Mouse (Mus musculus) gastrocnemius, postnatal 4 days (tissue): ENCODE data around the gene Nhlh2. TPM values are rescaled to one million over a fixed set of nuclear protein-coding genes. Genes with fewer than 3 reads are reported as not detected.
A peak's percentile ranks its signal among the peaks of the same experiment; 100 is the strongest.

Experiments
- DNase-seq, 2 experiments: peaks; one replicate each; pipeline ENCODE4 v3.0.0; 2021 to 2022; ENCODE audit warnings: low spot score in 2 of 2, mixed read lengths in 2 of 2
- long read RNA-seq, 2 experiments: library from polyadenylated mRNA; stranded (forward); transcript quantifications; one replicate each; pipeline ENCODE4 v2.0.0; 2021
- total RNA-seq, 2 experiments: library from RNA; stranded (reverse); gene quantifications; 2 replicates each; pipeline ENCODE4 v1.2.3; 2021

Nhlh2 gene
- total RNA-seq: not detected
- long read RNA-seq, experiment 1: 0 reads
- long read RNA-seq, experiment 2: 0 reads

GRCm38 (mm10) chr3:102009926-102010381 lies at the start of gene Nhlh2:
TSS of gene Nhlh2 (plus strand) at chr3:102010076.
- no peak for DNase-seq

GRCm38 (mm10) chr3:101961146-101961835 lies 48.6 kb upstream of the Nhlh2 start:
- DNase-seq: no peak

- no peak for DNase-seq
Observed at GRCm38 (mm10) chr3:101963501-101963900, 46.4 kb upstream of the Nhlh2 start.

GRCm38 (mm10) chr3:101964352-101964751 lies 45.5 kb upstream of the Nhlh2 start:
- no peak for DNase-seq

GRCm38 (mm10) chr3:101966825-101967558 lies 42.9 kb upstream of the Nhlh2 start:
- DNase-seq: no peak

DNA sequence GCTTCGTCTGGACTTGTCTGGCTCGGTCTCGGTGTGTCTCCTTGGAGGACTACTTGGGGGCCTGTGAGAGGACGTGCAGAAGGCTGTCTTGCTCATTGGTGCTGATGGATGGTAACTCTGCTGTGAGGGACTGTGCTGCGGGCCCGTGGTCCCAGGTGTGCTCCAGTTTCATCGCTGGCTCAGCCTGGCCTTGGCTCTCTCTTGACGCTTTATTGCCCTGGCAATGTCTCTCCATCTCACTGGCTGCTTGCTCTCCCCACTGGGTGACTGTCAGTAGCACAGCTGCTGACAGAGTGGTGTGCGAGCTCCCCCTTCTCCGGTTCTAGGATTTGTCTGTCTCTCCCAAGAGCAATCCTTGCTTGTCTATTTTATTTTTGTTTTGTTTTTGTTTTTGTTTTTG lies 34.5 kb upstream of the Nhlh2 start:
- DNase-seq: no peak

DNA sequence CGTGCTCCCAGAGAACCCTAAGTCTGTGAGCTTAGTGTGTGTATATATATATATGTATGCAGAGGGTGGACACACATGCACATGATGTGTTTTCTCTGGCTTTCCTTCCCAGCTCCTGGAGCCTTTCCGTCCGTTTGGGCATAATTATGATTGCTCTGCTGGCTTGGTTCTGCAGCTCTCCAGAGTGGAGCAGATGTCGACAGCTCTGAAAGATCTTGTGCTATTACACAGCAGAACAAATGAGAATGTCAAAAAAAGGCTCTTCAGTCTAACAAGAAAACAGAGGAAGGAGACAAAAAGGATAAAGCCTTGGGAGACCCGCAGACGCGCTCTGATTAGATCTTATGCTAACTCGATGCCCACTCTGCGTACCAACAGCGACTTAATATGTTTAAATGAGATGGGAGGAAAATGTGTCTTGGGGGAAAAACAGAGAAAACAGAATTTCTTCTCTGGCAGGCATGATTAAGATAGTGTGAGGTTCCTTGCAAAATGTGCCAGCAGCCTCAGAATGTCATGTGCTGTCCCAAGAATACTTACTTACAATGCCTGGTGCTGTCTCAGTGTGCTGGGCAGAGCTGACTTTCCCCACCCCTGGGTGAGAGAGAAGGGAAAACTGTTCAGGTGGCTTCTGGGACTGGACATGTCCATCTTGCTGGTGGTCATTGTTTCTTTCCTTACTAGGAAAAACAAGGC lies 31.4 kb upstream of the Nhlh2 start:
- DNase-seq: no peak

- no peak for DNase-seq
Observed at GRCm38 (mm10) chr3:101983917-101984316, 26.0 kb upstream of the Nhlh2 start.

DNA sequence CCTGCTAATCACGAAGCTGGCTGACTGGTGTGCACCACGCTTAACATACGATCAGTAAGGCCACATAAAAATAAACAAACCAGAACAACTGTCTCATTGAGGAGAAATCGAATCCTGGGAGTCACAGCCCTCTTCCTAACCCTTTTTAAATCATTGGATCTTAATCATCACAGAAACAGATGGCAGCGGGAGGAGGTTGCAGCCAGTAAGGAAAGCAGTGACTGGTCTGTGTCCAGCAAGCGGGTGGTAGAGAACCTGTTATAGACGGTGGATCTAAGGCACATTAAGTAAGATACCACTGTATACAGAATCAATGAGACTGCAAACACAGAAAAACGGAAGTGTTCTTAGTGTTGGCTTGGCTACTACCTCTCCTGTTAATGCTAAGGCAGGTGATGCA lies 24.2 kb upstream of the Nhlh2 start:
- DNase-seq: no peak

- DNase-seq: no peak
Observed at GRCm38 (mm10) chr3:101990136-101990535, 19.7 kb upstream of the Nhlh2 start.

- DNase-seq: no peak
Observed at GRCm38 (mm10) chr3:101990995-101991516, 18.8 kb upstream of the Nhlh2 start.

- no peak for DNase-seq
Observed at GRCm38 (mm10) chr3:101997851-101998250, 12.0 kb upstream of the Nhlh2 start.

- DNase-seq: no peak
Observed at GRCm38 (mm10) chr3:102010681-102011317, 923 bp downstream of the Nhlh2 start.

DNA sequence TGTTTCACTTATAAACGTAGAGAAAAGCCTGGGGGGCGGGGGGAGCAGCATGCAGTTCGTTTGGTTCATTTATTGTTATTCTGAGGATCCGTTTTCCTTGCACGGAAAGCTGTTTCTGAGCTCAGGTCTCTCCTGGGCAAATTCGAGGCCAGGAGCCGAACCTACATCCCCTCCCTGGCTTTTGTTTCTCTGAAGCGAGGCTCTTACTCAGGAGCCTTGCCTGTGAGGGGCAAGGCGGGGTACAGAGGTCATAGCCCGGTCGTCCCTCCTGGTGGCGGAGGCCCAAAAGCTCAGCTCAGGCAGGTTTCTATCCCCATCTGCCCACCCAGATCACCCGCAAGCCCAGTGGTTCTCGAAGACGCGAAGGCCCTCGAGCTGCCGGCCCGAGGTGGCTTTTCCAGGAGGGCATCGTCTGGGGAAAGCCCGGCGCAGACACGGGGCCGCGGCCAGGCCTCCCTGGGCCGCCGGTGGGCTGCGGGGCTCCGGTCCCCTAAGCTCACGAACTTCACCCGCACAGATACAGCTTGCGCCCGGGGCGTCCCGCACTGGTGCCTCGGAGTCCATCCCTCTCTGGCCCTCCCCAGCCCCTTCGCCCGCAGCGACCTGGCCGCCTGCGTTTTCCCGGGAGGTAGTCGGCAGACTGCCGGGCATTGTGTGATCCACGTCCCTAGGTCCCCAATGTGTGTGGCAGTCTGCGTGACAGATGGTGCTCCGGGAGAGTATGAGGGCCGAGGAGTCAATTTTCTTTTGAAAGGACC lies 1.6 kb downstream of the Nhlh2 start:
- no peak for DNase-seq

DNA sequence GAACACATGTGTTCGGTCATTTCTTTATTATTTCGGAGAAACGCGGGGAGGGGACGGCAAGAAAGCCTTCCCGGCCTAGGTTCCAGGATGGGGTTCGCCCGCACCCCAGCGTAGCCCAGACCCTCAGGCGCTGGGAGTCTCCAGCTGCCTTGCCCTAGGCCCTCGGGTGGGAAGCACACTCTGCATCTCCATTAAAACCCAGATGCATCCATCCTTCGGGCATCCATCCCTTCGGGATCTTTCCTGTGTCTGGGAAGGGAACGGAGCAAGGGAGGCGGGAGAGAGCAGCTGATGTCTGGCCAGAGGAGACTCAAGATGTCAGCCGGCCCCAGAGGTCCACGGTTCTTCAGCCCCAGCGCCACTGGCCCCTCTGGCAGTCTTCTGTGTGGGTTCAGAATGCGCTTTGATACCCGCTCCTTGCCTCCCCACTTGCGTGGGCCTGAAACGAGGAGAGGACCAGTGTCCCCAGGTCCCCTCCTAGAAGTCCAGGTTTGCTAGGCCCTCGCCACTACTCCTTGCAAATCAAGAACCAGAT lies 2.3 kb downstream of the Nhlh2 start:
- no peak for DNase-seq

GRCm38 (mm10) chr3:102012611-102013211 lies 2.8 kb downstream of the Nhlh2 start:
- DNase-seq: peak in 1 of 2 experiments; percentile 20

GRCm38 (mm10) chr3:102020604-102021003 lies 10.7 kb downstream of the Nhlh2 start:
- DNase-seq: no peak

- no peak for DNase-seq
Observed at GRCm38 (mm10) chr3:102022721-102023120, 12.8 kb downstream of the Nhlh2 start.

GRCm38 (mm10) chr3:102023337-102023736 lies 13.5 kb downstream of the Nhlh2 start:
- no peak for DNase-seq

- no peak for DNase-seq
Observed at GRCm38 (mm10) chr3:102023829-102024228, 14.0 kb downstream of the Nhlh2 start.
